In the genomic region with DNA sequence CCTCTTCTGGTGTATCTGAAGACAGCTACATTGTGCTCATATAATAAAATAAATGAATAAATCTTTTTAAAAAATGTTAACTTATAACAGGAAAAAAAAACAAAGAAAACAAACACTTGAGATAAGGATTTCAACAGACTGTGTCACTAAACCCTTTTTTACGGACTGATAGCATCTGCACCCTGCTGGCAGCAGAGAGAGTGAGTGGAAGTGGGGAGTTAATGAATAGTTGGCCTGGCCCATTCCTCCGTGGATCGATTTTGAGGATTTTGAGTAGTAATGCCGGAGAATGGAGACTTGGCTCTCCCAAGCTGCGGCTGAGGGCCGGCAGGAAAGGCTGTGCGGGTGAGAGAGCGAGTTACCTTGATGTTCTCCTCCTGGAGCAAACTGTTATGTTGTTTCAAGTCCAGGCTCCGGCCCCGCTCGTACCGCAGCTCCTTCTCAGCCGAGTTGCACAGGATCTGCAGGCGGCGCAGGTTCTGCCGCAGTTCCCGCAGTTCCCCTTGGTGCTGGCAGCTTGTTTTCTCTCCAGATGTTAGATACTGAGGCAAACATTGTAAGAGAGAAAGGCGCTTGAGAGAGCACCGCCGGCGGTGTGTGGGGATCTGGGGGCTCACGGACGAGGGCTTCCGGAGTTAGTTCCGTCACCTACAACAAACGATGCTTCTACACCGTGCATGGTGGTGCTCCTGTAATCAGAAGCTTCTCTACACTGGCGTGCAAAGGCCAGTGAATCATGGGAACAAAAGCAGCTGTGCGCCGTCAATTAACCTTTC, we compare ENCODE assay signal across 8 mouse cellular contexts. TPM values are rescaled to one million over a fixed set of nuclear protein-coding genes. Genes with fewer than 3 reads are reported as not detected.
A peak's percentile ranks its signal among the peaks of the same experiment; 100 is the strongest.
DNase-seq lines count a peak whose midpoint lies in the region; ATAC-seq and TF ChIP-seq lines count a peak whose summit lies in the region.

No protein-coding gene starts in this region.

- peak; percentile 63 for DNase-seq in lung, embryonic 14.5 days
- DNase-seq in lung, adult 18-20 months, result no peak
- DNase-seq in adrenal gland, adult 8-10 months, result peak; percentile 9
- DNase-seq in forebrain, postnatal 0 days, result peak; percentile 58
- DNase-seq in layer of hippocampus, adult 2 months (ENCODE audit: low spot score in 2 of 2), result no peak
- peak; percentile 30 for DNase-seq in yolk sac, embryonic 10.5 days (ENCODE audit: low spot score)
- DNase-seq in left cerebral cortex, adult 18-20 months (ENCODE audit: low spot score in 2 of 2), result no peak

- no peaks in the 10 kb centered on the region for H3K27me3 ChIP-seq in lung, embryonic 14.5 days (ENCODE audit: insufficient read depth, low read length)
- H3K27me3 ChIP-seq in forebrain, postnatal 0 days (ENCODE audit: insufficient read depth, low read length), result no peaks in the 10 kb centered on the region
- no peaks in the 10 kb centered on the region for H3K27me3 ChIP-seq in midbrain, embryonic 16.5 days (ENCODE audit: control insufficient read depth, insufficient read depth, low read depth, low read length)

- peak overlapping the region; percentile 37 for H3K4me3 ChIP-seq in lung, embryonic 14.5 days (ENCODE audit: low read depth, low read length)
- peak overlapping the region; percentile 21 for H3K4me3 ChIP-seq in forebrain, postnatal 0 days (ENCODE audit: low read depth, low read length)
- H3K4me3 ChIP-seq in layer of hippocampus, adult 2 months, result peak overlapping the region; percentile 45
- H3K4me3 ChIP-seq in midbrain, embryonic 16.5 days (ENCODE audit: low read depth, low read length), result peak overlapping the region; percentile 38

- H3K9me3 ChIP-seq in lung, embryonic 14.5 days (ENCODE audit: low read depth, low read length), result no peaks in the 10 kb centered on the region
- no peaks in the 10 kb centered on the region for H3K9me3 ChIP-seq in forebrain, postnatal 0 days (ENCODE audit: low read length)
- no peaks in the 10 kb centered on the region for H3K9me3 ChIP-seq in midbrain, embryonic 16.5 days (replicated peaks; ENCODE audit: control insufficient read depth, low read length, poor library complexity, severe bottlenecking)

- H3K9ac ChIP-seq in lung, embryonic 14.5 days, result peak overlapping the region; percentile 53
- peak overlapping the region; percentile 31 for H3K9ac ChIP-seq in forebrain, postnatal 0 days
- H3K9ac ChIP-seq in midbrain, embryonic 16.5 days (ENCODE audit: low read depth, low read length), result peak overlapping the region; percentile 51

- TF ChIP-seq CTCF in lung, embryonic 14.5 days (IDR thresholded peaks at IDR 0.05; ENCODE audit: low read depth), result peak; percentile 6; the same call in 1 of the 2 replicates
- TF ChIP-seq CTCF in forebrain, postnatal 0 days (IDR thresholded peaks at IDR 0.05; ENCODE audit: low read depth), result no peak; the same call in 1 of the 2 replicates
- peak; percentile 41 for TF ChIP-seq CTCF in layer of hippocampus, adult 2 months (conservative IDR thresholded peaks at IDR 0.05)

- no peak overlapping the region for H3K27ac ChIP-seq in lung, embryonic 14.5 days (ENCODE audit: low read depth)
- H3K27ac ChIP-seq in forebrain, postnatal 0 days (ENCODE audit: low read depth, low read length), result peak overlapping the region; percentile 9
- peak overlapping the region; percentile 28; the same call in 1 of the 2 replicates for H3K27ac ChIP-seq in layer of hippocampus, adult 2 months
- H3K27ac ChIP-seq in midbrain, embryonic 16.5 days (ENCODE audit: low read length), result peak overlapping the region; percentile 65

- peak overlapping the region; percentile 68 for H3K4me2 ChIP-seq in lung, embryonic 14.5 days
- H3K4me2 ChIP-seq in forebrain, postnatal 0 days (ENCODE audit: low read depth), result peak overlapping the region; percentile 42
- H3K4me2 ChIP-seq in midbrain, embryonic 16.5 days (ENCODE audit: low read length), result peak overlapping the region; percentile 50

- H3K36me3 ChIP-seq in lung, embryonic 14.5 days (ENCODE audit: insufficient read depth), result no peaks in the 10 kb centered on the region
- H3K36me3 ChIP-seq in forebrain, postnatal 0 days (ENCODE audit: insufficient read depth), result no peaks in the 10 kb centered on the region
- no peaks in the 10 kb centered on the region for H3K36me3 ChIP-seq in midbrain, embryonic 16.5 days (ENCODE audit: control insufficient read depth, insufficient read depth, low read length)

- H3K4me1 ChIP-seq in lung, embryonic 14.5 days (ENCODE audit: insufficient read depth), result no peaks in the 10 kb centered on the region
- no peaks in the 10 kb centered on the region for H3K4me1 ChIP-seq in forebrain, postnatal 0 days (ENCODE audit: insufficient read depth)
- no peaks in the 10 kb centered on the region for H3K4me1 ChIP-seq in midbrain, embryonic 16.5 days (ENCODE audit: control insufficient read depth, insufficient read depth, low read length)

- 3% methylated on average over 30 of the region's 30 CpGs for WGBS in lung, embryonic 14.5 days
- WGBS in forebrain, postnatal 0 days, result 8% methylated on average over 30 of the region's 30 CpGs
- 7% methylated on average over 30 of the region's 30 CpGs for WGBS in midbrain, embryonic 16.5 days

- ATAC-seq in lung, embryonic 14.5 days (ENCODE audit: insufficient read depth), result no peak
- peak; percentile 76 for ATAC-seq in forebrain, postnatal 0 days
- peak; percentile 54; the same call in 1 of the 2 replicates for ATAC-seq in midbrain, embryonic 16.5 days

RNA-seq across cellular contexts. Expression of a gene that starts 39.0 kb away (rescaled TPM):
- 126 and 127 TPM in 2 replicates for polyA plus RNA-seq in lung, embryonic 14.5 days (2014; fragmentation: Nextera tagmentation; extraction: Ambion mirVana)
- total RNA-seq in adrenal gland, adult 8-10 months (2022), result 10 to 100 TPM; 17.7 to 25.4 (median 24.3) TPM
- total RNA-seq in forebrain, postnatal 0 days (2014; rRNA removed), result 41.7 and 41.9 TPM in 2 replicates
- polyA plus RNA-seq in forebrain, postnatal 0 days (2015; fragmentation: Nextera tagmentation; extraction: Ambion mirVana), result 60.0 and 71.0 TPM in 2 replicates
- total RNA-seq in layer of hippocampus, adult 2 months (2021), result 10 to 100 TPM; 14.7 to 16.0 TPM
- polyA plus RNA-seq in midbrain, embryonic 16.5 days (2015; fragmentation: Nextera tagmentation; extraction: Ambion mirVana), result 36.4 and 42.9 TPM in 2 replicates
- 10 to 100 TPM; 16.2 to 17.4 TPM for total RNA-seq in left cerebral cortex, adult 18-20 months (2021)

RNA-seq across cellular contexts. Expression of a gene that starts 55.9 kb away (rescaled TPM):
- 2.5 and 3.8 TPM in 2 replicates for polyA plus RNA-seq in lung, embryonic 14.5 days (2014; fragmentation: Nextera tagmentation; extraction: Ambion mirVana)
- 10 to 100 TPM; 15.6 to 33.1 (median 20.5) TPM for total RNA-seq in adrenal gland, adult 8-10 months (2022)
- total RNA-seq in forebrain, postnatal 0 days (2014; rRNA removed), result 15.1 and 16.7 TPM in 2 replicates
- polyA plus RNA-seq in forebrain, postnatal 0 days (2015; fragmentation: Nextera tagmentation; extraction: Ambion mirVana), result 19.2 and 23.0 TPM in 2 replicates
- 10 to 100 TPM; 24.8 to 25.8 TPM for total RNA-seq in layer of hippocampus, adult 2 months (2021)
- 22.8 and 27.1 TPM in 2 replicates for polyA plus RNA-seq in midbrain, embryonic 16.5 days (2015; fragmentation: Nextera tagmentation; extraction: Ambion mirVana)
- total RNA-seq in left cerebral cortex, adult 18-20 months (2021), result 10 to 100 TPM; 18.3 to 18.5 TPM

Comparison
In these comparisons a context has a peak if more than half of its experiments do, and no peak if none do; other contexts are left out.
1. DNase-seq: peak in lung, embryonic 14.5 days (single experiment), adrenal gland, adult 8-10 months (single experiment), forebrain, postnatal 0 days (single experiment) and yolk sac, embryonic 10.5 days (single experiment); none in lung, adult 18-20 months (0 of 2), layer of hippocampus, adult 2 months (0 of 2) and left cerebral cortex, adult 18-20 months (0 of 2).
2. Peak in every context shown above with its lines, with median percentiles within 50 percentile points of each other: H3K4me2 ChIP-seq, H3K4me3 ChIP-seq and H3K9ac ChIP-seq.